Mouse (Mus musculus): Measurements from ENCODE around the gene Twist2.

The Twist2 gene

GRCm38 (mm10) chr1:91874633-91875032, 73.4 kb downstream of the Twist2 start:
- DNase-seq (ENCODE audit: low spot score), result no peak

- DNase-seq (ENCODE audit: low spot score), result no peak
Measured at GRCm38 (mm10) chr1:91875042-91875720, 73.9 kb downstream of the Twist2 start.

GRCm38 (mm10) chr1:91878696-91879095, 77.4 kb downstream of the Twist2 start:
- DNase-seq (ENCODE audit: low spot score), result no peak

GRCm38 (mm10) chr1:91880156-91880555, 78.9 kb downstream of the Twist2 start:
- DNase-seq (ENCODE audit: low spot score), result peak; percentile 72

- DNase-seq (ENCODE audit: low spot score), result no peak
Measured at GRCm38 (mm10) chr1:91880899-91881298, 79.6 kb downstream of the Twist2 start.

- DNase-seq (ENCODE audit: low spot score), result no peak
Measured at GRCm38 (mm10) chr1:91883115-91883514, 81.9 kb downstream of the Twist2 start.

GRCm38 (mm10) chr1:91893598-91893997, 92.3 kb downstream of the Twist2 start:
- no peak for DNase-seq (ENCODE audit: low spot score)

GRCm38 (mm10) chr1:91894286-91894685, 93.0 kb downstream of the Twist2 start:
- DNase-seq (ENCODE audit: low spot score), result no peak

- DNase-seq (ENCODE audit: low spot score), result no peak
Measured at GRCm38 (mm10) chr1:91897078-91897477, 95.8 kb downstream of the Twist2 start.

Data from left cerebral cortex, adult 11 months (tissue).